Mouse (Mus musculus): ENCODE measurements around the gene Map1b.

The Map1b gene

GRCm38 (mm10) chr13:99538851-99539250, 22.5 kb upstream of the Map1b start:
- in situ Hi-C loops (cut with MboI; ENCODE audit: low pct_unique_long_range_greater_than_20kb in 1 of 2, low sequenced_read_pairs in 2 of 2, unreplicated experiment in 1 of 2) = no loop called here

GRCm38 (mm10) chr13:99537908-99538513, 21.7 kb upstream of the Map1b start:
- in situ Hi-C loops (cut with MboI; ENCODE audit: low pct_unique_long_range_greater_than_20kb in 1 of 2, low sequenced_read_pairs in 2 of 2, unreplicated experiment in 1 of 2) = no loop called here

DNA sequence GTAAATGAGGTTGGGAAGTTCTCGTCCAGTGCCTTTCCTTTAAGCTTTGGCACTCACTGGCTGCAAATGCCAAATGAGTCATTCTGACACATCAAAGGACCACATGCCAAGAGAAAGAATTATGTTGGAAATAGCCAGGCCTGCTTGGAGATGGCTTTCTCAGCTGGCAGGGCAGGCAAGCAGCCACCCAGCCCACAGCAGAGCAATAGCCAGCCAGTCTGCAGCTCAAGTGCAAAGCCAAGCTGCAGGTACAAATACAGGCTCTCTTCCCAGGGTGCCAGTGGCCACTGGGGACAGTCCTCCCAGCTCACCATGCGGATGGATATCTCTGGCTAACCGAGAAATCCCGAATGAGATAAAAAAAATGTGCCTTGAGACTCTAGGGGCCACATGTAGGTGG, 12.1 kb upstream of the Map1b start:
- in situ Hi-C loops (cut with MboI; ENCODE audit: low pct_unique_long_range_greater_than_20kb in 1 of 2, low sequenced_read_pairs in 2 of 2, unreplicated experiment in 1 of 2) = no loop called here

- in situ Hi-C loops (cut with MboI; ENCODE audit: low pct_unique_long_range_greater_than_20kb in 1 of 2, low sequenced_read_pairs in 2 of 2, unreplicated experiment in 1 of 2) = no loop called here
Measured at GRCm38 (mm10) chr13:99527936-99528335, 11.6 kb upstream of the Map1b start.

GRCm38 (mm10) chr13:99525491-99525890, 9.2 kb upstream of the Map1b start:
- in situ Hi-C loops (cut with MboI; ENCODE audit: low pct_unique_long_range_greater_than_20kb in 1 of 2, low sequenced_read_pairs in 2 of 2, unreplicated experiment in 1 of 2) = no loop called here

- in situ Hi-C loops (cut with MboI; ENCODE audit: low pct_unique_long_range_greater_than_20kb in 1 of 2, low sequenced_read_pairs in 2 of 2, unreplicated experiment in 1 of 2) = no loop called here
Measured at GRCm38 (mm10) chr13:99517836-99518235, 1.5 kb upstream of the Map1b start.

DNA sequence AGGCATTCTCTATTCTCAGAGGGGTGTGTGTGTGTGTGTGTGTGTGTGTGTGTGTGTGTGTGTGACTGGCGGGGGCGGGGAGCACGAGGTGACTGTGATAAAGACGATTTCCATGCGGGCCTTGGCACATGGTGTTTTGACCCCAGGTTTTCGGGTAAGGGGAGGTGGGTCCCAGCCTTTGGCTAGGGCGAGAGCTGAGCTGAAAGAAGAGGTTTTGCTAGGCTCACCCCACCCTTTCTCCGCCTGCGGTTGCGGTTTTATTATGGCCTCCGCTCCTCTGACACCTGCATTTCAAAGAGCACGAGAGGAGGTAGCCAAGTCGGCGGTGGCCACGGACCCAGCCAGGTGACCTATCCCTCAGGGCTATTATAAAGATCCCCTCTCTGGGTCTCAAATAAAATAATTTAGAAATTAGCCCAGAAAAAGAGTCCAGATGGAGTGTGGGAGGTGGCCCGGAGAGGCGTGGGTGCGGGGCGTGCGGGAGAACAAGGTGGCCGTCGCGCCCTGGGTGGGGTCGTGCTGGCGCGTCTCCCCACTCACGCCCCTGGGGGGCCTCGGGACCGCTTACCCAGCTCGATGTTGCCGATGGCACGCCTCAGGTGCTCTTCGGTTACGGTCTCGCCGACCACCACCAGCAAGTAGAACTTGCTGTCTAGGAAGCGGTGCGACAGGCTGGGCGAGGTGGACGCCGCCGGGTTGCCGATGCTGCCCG, 448 bp downstream of the Map1b start:
- in situ Hi-C loops (cut with MboI; ENCODE audit: low pct_unique_long_range_greater_than_20kb in 1 of 2, low sequenced_read_pairs in 2 of 2, unreplicated experiment in 1 of 2) = no loop called here

- in situ Hi-C loops (cut with MboI; ENCODE audit: low pct_unique_long_range_greater_than_20kb in 1 of 2, low sequenced_read_pairs in 2 of 2, unreplicated experiment in 1 of 2) = no loop called here
Measured at GRCm38 (mm10) chr13:99514917-99515591, 1.3 kb downstream of the Map1b start.

DNA sequence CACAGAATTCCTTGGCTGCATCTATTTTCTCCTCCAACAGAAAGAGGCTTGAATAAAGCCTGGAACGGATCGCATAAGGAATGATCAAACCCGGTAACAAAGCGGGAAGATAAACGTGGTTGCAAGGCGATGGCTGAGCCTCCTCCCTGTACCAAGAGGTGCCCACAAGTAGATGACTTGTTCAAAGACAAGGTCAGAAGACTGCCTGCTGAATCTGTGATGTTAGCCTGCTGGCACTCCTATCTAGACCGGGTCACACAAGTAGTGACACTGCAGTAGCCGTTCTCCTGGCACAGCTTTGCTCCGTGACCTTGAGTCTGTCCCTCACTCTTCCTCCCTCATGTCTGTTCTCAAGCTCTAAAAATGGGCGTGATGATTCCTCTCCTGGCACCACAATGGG, 2.4 kb downstream of the Map1b start:
- in situ Hi-C loops (cut with MboI; ENCODE audit: low pct_unique_long_range_greater_than_20kb in 1 of 2, low sequenced_read_pairs in 2 of 2, unreplicated experiment in 1 of 2) = no loop called here

DNA sequence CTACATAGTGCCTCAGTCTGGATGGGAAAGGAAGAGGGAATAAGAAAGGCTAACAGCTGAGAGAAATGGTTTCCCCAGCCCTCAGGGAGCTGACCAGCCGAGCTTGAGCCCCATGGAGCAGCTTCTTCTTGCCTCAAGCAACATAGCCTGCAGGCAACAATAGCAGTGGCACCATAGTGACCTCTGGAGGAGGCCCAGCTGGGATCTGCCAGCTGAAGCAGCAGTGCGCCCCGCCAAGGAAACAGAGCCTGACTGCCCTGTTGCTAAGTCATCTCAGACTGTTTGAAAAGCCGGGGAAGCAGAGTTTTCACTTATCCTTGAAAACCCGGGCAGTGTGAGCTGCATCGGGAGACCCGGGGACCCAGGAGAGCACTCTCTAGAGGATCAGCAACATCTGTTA, 3.2 kb downstream of the Map1b start:
- in situ Hi-C loops (cut with MboI; ENCODE audit: low pct_unique_long_range_greater_than_20kb in 1 of 2, low sequenced_read_pairs in 2 of 2, unreplicated experiment in 1 of 2) = no loop called here

DNA sequence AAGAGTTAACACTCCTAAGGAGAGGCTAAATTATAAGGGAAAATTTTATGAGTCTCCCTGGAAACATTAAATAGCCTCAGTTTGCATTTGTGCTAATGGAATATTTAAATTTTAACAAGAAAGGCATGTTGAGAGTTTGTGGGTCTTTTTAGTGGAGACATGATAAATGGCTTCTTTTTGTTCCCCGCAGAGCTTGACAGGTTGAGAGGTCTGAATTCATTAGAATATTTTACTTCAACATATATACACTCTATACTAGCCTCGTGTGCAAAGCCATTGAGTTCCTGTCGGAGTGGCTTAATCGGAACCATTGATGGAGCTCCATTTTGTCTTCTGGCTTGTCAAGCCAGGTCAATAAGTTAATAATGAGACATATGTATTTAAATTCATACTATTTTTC, 6.4 kb downstream of the Map1b start:
- in situ Hi-C loops (cut with MboI; ENCODE audit: low pct_unique_long_range_greater_than_20kb in 1 of 2, low sequenced_read_pairs in 2 of 2, unreplicated experiment in 1 of 2) = no loop called here

- in situ Hi-C loops (cut with MboI; ENCODE audit: low pct_unique_long_range_greater_than_20kb in 1 of 2, low sequenced_read_pairs in 2 of 2, unreplicated experiment in 1 of 2) = no loop called here
Measured at GRCm38 (mm10) chr13:99506580-99506962, 9.8 kb downstream of the Map1b start.

DNA sequence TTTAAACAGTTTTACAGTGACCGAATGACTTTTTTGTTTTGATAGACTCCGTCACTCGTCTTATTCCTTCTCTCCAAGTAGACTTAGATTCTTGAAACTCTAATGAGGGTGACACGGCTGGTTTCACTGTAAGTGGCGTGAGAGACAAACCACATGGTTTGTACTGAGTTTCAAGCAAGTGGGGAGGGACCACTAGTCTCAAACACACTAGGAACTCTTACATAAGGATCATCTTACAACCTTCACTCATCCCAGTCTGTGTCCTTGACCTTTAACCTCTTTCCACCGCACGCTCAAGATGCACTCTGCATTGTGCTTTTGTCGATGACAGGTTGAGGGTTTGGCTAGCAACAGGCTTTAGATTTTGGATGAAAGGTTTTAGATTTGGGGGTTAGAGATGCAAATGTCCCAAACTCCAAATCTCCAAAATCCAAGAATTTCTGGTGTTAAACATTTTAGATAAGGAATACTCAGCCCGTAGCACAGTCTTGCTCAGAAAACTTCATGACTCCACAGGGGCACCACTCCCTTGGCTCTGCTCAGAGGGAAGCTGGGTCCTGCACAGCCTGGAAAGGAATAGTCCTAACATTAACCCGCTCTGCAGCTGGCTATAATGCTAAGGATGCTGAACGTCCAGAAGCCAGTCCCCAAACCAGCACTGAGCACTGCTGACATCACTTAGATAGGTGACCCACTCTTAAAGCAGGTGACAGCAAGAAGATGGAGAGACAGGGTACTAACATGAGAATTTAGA, 10.3 kb downstream of the Map1b start:
- in situ Hi-C loops (cut with MboI; ENCODE audit: low pct_unique_long_range_greater_than_20kb in 1 of 2, low sequenced_read_pairs in 2 of 2, unreplicated experiment in 1 of 2) = no loop called here

DNA sequence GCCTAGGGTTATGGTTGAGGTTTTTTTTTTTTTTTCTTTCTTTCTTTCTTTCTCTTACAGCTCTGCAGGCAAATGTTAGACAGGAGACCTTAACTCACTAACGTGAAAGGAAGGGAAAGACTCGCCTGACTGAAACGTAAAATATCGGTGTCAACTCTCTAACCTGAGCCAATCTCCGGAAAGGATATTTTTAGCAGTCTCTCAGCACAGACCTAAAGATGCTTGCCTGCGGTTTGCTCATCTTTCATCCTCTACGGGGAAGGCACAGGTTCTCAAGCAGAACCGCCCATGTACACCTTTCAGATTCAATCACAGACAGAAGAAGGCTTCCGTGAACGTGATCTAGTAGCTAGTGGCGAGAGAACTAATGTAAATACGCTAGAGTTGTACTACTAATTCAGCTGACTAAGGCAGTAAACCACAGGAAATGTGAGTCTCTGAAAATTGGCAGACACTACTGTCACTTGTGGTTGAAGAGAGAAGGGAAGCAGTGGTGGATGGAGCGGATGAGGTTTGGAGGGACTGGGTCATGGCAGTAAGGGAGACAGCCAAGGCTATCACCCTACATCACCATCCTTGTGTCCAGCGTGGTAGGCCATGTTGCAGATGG, 12.9 kb downstream of the Map1b start:
- in situ Hi-C loops (cut with MboI; ENCODE audit: low pct_unique_long_range_greater_than_20kb in 1 of 2, low sequenced_read_pairs in 2 of 2, unreplicated experiment in 1 of 2) = no loop called here

GRCm38 (mm10) chr13:99502911-99503310, 13.4 kb downstream of the Map1b start:
- in situ Hi-C loops (cut with MboI; ENCODE audit: low pct_unique_long_range_greater_than_20kb in 1 of 2, low sequenced_read_pairs in 2 of 2, unreplicated experiment in 1 of 2) = no loop called here

GRCm38 (mm10) chr13:99502126-99502744, 14.1 kb downstream of the Map1b start:
- in situ Hi-C loops (cut with MboI; ENCODE audit: low pct_unique_long_range_greater_than_20kb in 1 of 2, low sequenced_read_pairs in 2 of 2, unreplicated experiment in 1 of 2) = no loop called here

GRCm38 (mm10) chr13:99501393-99501792, 14.9 kb downstream of the Map1b start:
- in situ Hi-C loops (cut with MboI; ENCODE audit: low pct_unique_long_range_greater_than_20kb in 1 of 2, low sequenced_read_pairs in 2 of 2, unreplicated experiment in 1 of 2) = no loop called here

DNA sequence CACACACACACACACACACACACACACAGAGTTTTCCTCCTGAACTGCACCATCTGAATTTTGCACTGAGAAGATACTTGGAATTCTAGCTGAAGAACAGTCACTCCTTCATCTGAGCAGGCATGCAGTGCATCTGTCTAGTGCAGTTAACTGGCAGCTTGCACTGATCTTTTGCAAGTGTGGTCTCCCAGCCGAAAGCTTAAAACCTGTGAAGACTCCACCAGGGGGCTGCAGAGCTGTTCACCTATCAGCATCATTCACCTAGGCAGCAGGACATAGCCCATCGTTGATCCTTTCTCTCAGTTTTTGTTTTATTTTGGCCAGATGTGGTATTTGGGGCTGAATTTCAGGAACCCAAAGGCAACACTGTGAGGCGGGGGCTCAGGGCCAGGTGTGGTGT, 15.7 kb downstream of the Map1b start:
- in situ Hi-C loops (cut with MboI; ENCODE audit: low pct_unique_long_range_greater_than_20kb in 1 of 2, low sequenced_read_pairs in 2 of 2, unreplicated experiment in 1 of 2) = no loop called here

Data from mouse embryonic stem cell (cell line).